Mouse (Mus musculus) limb, embryonic 12.5 days (tissue): ENCODE measurements at regions not wholly inside any gene's neighbourhood (a gene's known extent, or its start where the extent isn't known, plus 50 kb on each side); places are given as distances from the start of the nearest gene placed in this dataset.

Experiments
- ATAC-seq: fragments of 200-750 bp; cut with Nextera tagmentation; 2 replicates; pipeline ENCODE4 v1.8.0; 2017; ENCODE audit warnings: low read depth, moderate TSS enrichment; ENCODE audit not compliant: insufficient number of reproducible peaks, insufficient read depth, low FRiP score, low TSS enrichment
- H3K27ac ChIP-seq: fragments of 300-500 bp; sonication (generic); 2 replicates; pipeline ENCODE4 v1.5.1; 2016; ENCODE audit warnings: mild to moderate bottlenecking, moderate library complexity
- H3K27me3 ChIP-seq: fragments of 300-500 bp; sonication (generic); 2 replicates; pipeline ENCODE4 v1.6.1; 2016; ENCODE audit warnings: mild to moderate bottlenecking, moderate library complexity
- H3K36me3 ChIP-seq: fragments of 300-500 bp; sonication (generic); 2 replicates; pipeline ENCODE4 v1.6.1; 2016; ENCODE audit warnings: mild to moderate bottlenecking, moderate library complexity
- H3K4me1 ChIP-seq: fragments of 300-500 bp; sonication (generic); replicated peaks from 2 replicates; pipeline ENCODE4 v1.6.1; 2016
- H3K4me2 ChIP-seq: fragments of 300-500 bp; sonication (generic); 2 replicates; pipeline ENCODE4 v1.6.1; 2016; ENCODE audit warnings: mild to moderate bottlenecking, moderate library complexity
- H3K4me3 ChIP-seq: fragments of 300-500 bp; sonication (generic); replicated peaks from 2 replicates; pipeline ENCODE4 v1.5.1; 2016; ENCODE audit warnings: mild to moderate bottlenecking
- H3K9ac ChIP-seq: fragments of 300-500 bp; sonication (generic); replicated peaks from 2 replicates; pipeline ENCODE4 v1.6.1; 2016; ENCODE audit warnings: mild to moderate bottlenecking, moderate library complexity
- H3K9me3 ChIP-seq: fragments of 300-500 bp; sonication (generic); 2 replicates; pipeline ENCODE4 v1.6.1; 2016; ENCODE audit warnings: mild to moderate bottlenecking, moderate library complexity
- WGBS: fragments of 180-500 bp; shearing (Covaris S2); methylation state at CpG from one replicate; pipeline ENCODE4 v1.1.7; 2016; 5-methylcytosine and 5-hydroxymethylcytosine counted together

DNA sequence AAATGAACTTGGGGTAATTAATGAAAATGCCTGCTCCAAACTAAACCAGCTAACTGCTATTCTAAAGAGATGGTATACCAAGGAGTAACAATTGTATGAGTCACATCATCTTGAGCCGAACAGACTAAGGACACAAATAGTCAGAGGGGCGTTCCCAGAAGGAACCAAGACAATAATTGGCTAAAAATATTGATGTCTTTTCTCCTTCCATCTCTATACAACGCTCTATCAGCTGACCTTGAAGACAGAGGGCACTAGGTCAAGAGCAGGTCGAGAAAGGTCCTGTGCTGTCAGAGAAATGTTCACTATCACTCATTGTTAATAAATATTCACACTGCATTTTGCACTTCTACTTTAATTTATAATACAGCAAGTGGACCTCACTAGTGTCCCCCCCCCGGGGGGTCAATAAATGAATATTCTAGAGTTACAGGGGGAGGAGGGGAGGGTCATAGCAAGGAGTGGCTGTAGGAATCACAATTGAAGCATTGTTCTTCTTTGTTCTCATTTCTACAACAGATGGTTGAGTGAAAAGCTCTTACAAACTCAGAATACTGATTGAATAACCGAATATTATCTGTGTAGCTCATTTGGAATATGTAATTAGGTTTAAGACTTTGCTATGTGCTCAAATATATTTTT lies 851.5 kb downstream of the D3Ertd751e start:
- WGBS: 81% methylated on average over 6 of the region's 6 CpGs
- no peak overlapping the region for H3K27ac ChIP-seq
- no peaks in the 10 kb centered on the region for H3K4me1 ChIP-seq
- no peak for ATAC-seq
- H3K27me3 ChIP-seq: no peaks in the 10 kb centered on the region
- H3K4me2 ChIP-seq: no peak overlapping the region
- no peaks in the 10 kb centered on the region for H3K9me3 ChIP-seq
- H3K4me3 ChIP-seq: no peak overlapping the region
- no peaks in the 10 kb centered on the region for H3K36me3 ChIP-seq
- H3K9ac ChIP-seq: no peak overlapping the region

DNA sequence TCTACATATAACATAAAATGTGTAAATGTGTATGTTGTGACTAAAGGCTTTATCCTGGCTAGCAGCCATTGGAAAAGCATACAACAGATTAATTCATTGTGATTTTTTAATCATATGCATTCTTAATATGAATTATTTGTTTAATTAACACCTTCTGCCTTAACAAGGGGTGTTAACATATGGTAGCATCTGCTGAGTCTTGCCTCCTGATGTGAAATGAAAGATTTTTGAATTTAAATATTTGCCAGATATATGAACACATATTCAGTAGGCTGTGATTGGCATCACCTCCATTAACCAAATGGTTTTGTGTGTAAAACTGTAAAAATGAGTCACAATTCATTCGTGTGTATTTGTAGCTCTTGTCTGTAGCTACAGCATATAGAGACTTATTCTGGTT lies 854.3 kb downstream of the D3Ertd751e start:
- 78% methylated on average over 1 of the region's 1 CpGs for WGBS
- Histone ChIP-seq H3K27ac (no peak overlapping the region), H3K4me1 (no peaks in the 10 kb centered on the region), H3K9ac (no peak overlapping the region), H3K9me3 (no peaks in the 10 kb centered on the region), H3K36me3 (no peaks in the 10 kb centered on the region), H3K4me3 (no peak overlapping the region), H3K27me3 (no peaks in the 10 kb centered on the region), H3K4me2 (no peak overlapping the region)
- ATAC-seq: no peak
